Mouse (Mus musculus) heart, embryonic 15.5 days (tissue): ENCODE results near the gene Timm8b. TPM values are rescaled to one million over a fixed set of nuclear protein-coding genes. Genes with fewer than 3 reads are reported as not detected.

ENCODE experiments used
- polyA plus RNA-seq: library from polyadenylated mRNA; unstranded; fragments of >200 nt; fragmentation: Nextera tagmentation; extraction: Ambion mirVana; gene quantifications from 2 replicates; pipeline ENCODE4 v1.2.1, GENCODE M21; 2015

The Timm8b gene
- polyA plus RNA-seq, 1 experiment from 2014 or later: 279 TPM

Other genes starting within 250 kb of the Timm8b start
- gene Plet1, start 109.4 kb upstream of the Timm8b start, polyA plus RNA-seq: 0.45 and 1.4 TPM in 2 replicates
- gene Pts, start 75.2 kb upstream of the Timm8b start, polyA plus RNA-seq: 82.3 and 83.6 TPM in 2 replicates
- 3.1 and 3.4 TPM in 2 replicates for gene Il18, start 49.1 kb upstream of the Timm8b start, polyA plus RNA-seq
- 0.13 and 0.25 TPM in 2 replicates for gene Bco2, start 48.7 kb upstream of the Timm8b start, polyA plus RNA-seq
- gene Tex12, start 42.6 kb upstream of the Timm8b start, polyA plus RNA-seq: not detected in 2 replicates
- gene Sdhd, start 98 bp upstream of the Timm8b start, polyA plus RNA-seq: 661 and 746 TPM in 2 replicates
- 2.1 and 2.6 TPM in 2 replicates for gene Pih1d2, start 13.4 kb downstream of the Timm8b start, polyA plus RNA-seq
- 14.5 and 16.4 TPM in 2 replicates for gene Nkapd1, start 13.6 kb downstream of the Timm8b start, polyA plus RNA-seq
- 125 and 140 TPM in 2 replicates for gene Dlat, start 55.9 kb downstream of the Timm8b start, polyA plus RNA-seq
- gene Dixdc1, start 135.6 kb downstream of the Timm8b start, polyA plus RNA-seq: 9.1 and 9.2 TPM in 2 replicates
- 8.7 and 9.2 TPM in 2 replicates for gene 2310030G06Rik, start 142.6 kb downstream of the Timm8b start, polyA plus RNA-seq
- 978 and 1,330 TPM in 2 replicates for gene Cryab, start 147.4 kb downstream of the Timm8b start, polyA plus RNA-seq
- gene Hspb2, start 148.4 kb downstream of the Timm8b start, polyA plus RNA-seq: 236 and 268 TPM in 2 replicates
- 7.6 and 10.2 TPM in 2 replicates for gene Fdxacb1, start 164.3 kb downstream of the Timm8b start, polyA plus RNA-seq
- gene Alg9, start 171.1 kb downstream of the Timm8b start, polyA plus RNA-seq: 20.7 and 29.7 TPM in 2 replicates
- 24.4 and 25.1 TPM in 2 replicates for gene 1110032A03Rik, start 171.6 kb downstream of the Timm8b start, polyA plus RNA-seq
- gene Ppp2r1b, start 241.4 kb downstream of the Timm8b start, polyA plus RNA-seq: 33.4 and 42.5 TPM in 2 replicates